Mouse (Mus musculus): ENCODE data around the gene Rnf213. TPM values are rescaled to one million over a fixed set of nuclear protein-coding genes. Genes with fewer than 3 reads are reported as not detected.
A peak's percentile ranks its signal among the peaks of the same experiment; 100 is the strongest.

The Rnf213 gene
- polyA plus RNA-seq, 1 experiment from 2014 or later = 2.0 TPM

GRCm38 (mm10) chr11:119509165-119509776 is 116.4 kb downstream of the Rnf213 start:
- Histone ChIP-seq H3K4me2 (no peak overlapping the region), H3K9me3 (no peaks in the 10 kb centered on the region), H3K4me1 (peaks cover 49% of the 10 kb centered on the region), H3K9ac (0 out of 2 replicates have a peak overlapping the region, but pooled peaks have one; percentile 7), H3K27me3 (no peaks in the 10 kb centered on the region), H3K27ac (peak overlapping the region; percentile 51), H3K36me3 (replicated peaks) (peaks cover 40% of the 10 kb centered on the region), H3K4me3 (replicated peaks) (no peak overlapping the region)
- 0 out of 2 replicates have a peak, but pooled peaks have one; percentile 21 for ATAC-seq (ENCODE audit: low FRiP score)
- WGBS = 46% methylated on average over 5 of the region's 5 CpGs

- H3K9me3 ChIP-seq = no peaks in the 10 kb centered on the region
- no peak overlapping the region for H3K4me2 ChIP-seq
- ATAC-seq (ENCODE audit: low FRiP score) = no peak
- H3K4me1 ChIP-seq = peaks cover 77% of the 10 kb centered on the region
- H3K27ac ChIP-seq = no peak overlapping the region
- 0 out of 2 replicates have a peak, but pooled peaks cover 5% of the 10 kb centered on the region for H3K27me3 ChIP-seq
- H3K9ac ChIP-seq = no peak overlapping the region
- WGBS = 57% methylated on average over 9 of the region's 9 CpGs
- H3K36me3 ChIP-seq (replicated peaks) = peaks cover 7% of the 10 kb centered on the region
- no peak overlapping the region for H3K4me3 ChIP-seq (replicated peaks)
Observed at GRCm38 (mm10) chr11:119513038-119513659, 120.2 kb downstream of the Rnf213 start.

- ATAC-seq (ENCODE audit: low FRiP score) = peak; percentile 12; the same call in 1 of the 2 replicates
- H3K4me2 ChIP-seq = peak overlapping the region; percentile 50
- 40% methylated on average over 16 of the region's 16 CpGs for WGBS
- 0 out of 2 replicates have a peak, but pooled peaks cover 5% of the 10 kb centered on the region for H3K27me3 ChIP-seq
- H3K27ac ChIP-seq = peak overlapping the region; percentile 94
- peaks cover 66% of the 10 kb centered on the region for H3K4me1 ChIP-seq
- H3K9ac ChIP-seq = peak overlapping the region; percentile 42
- no peaks in the 10 kb centered on the region for H3K9me3 ChIP-seq
- peak overlapping the region; percentile 21; the same call in 1 of the 2 replicates for H3K4me3 ChIP-seq (replicated peaks)
- no peaks in the 10 kb centered on the region for H3K36me3 ChIP-seq (replicated peaks)
Observed at GRCm38 (mm10) chr11:119514108-119514860, 121.4 kb downstream of the Rnf213 start.

GRCm38 (mm10) chr11:119514967-119515636 is 122.2 kb downstream of the Rnf213 start:
- H3K27me3 ChIP-seq = 0 out of 2 replicates have a peak, but pooled peaks cover 5% of the 10 kb centered on the region
- no peaks in the 10 kb centered on the region for H3K9me3 ChIP-seq
- peak overlapping the region; percentile 21 for H3K4me3 ChIP-seq (replicated peaks)
- ATAC-seq (ENCODE audit: low FRiP score) = peak; percentile 86
- WGBS = 1% methylated on average over 21 of the region's 21 CpGs
- H3K27ac ChIP-seq = peak overlapping the region; percentile 94
- H3K4me2 ChIP-seq = peak overlapping the region; percentile 50
- peaks cover 61% of the 10 kb centered on the region for H3K4me1 ChIP-seq
- H3K9ac ChIP-seq = peak overlapping the region; percentile 42
- no peaks in the 10 kb centered on the region for H3K36me3 ChIP-seq (replicated peaks)

- peak overlapping the region; percentile 50 for H3K4me2 ChIP-seq
- H3K4me1 ChIP-seq = peaks cover 55% of the 10 kb centered on the region
- no peaks in the 10 kb centered on the region for H3K9me3 ChIP-seq
- H3K36me3 ChIP-seq (replicated peaks) = no peaks in the 10 kb centered on the region
- 68% methylated on average over 16 of the region's 16 CpGs for WGBS
- H3K9ac ChIP-seq = peak overlapping the region; percentile 42; the same call in 1 of the 2 replicates
- no peak overlapping the region for H3K4me3 ChIP-seq (replicated peaks)
- H3K27me3 ChIP-seq = 0 out of 2 replicates have a peak, but pooled peaks cover 9% of the 10 kb centered on the region
- peak; percentile 40 for ATAC-seq (ENCODE audit: low FRiP score)
- peak overlapping the region; percentile 94 for H3K27ac ChIP-seq
Observed at GRCm38 (mm10) chr11:119515823-119516676, 123.2 kb downstream of the Rnf213 start.

GRCm38 (mm10) chr11:119516677-119517361 is 123.9 kb downstream of the Rnf213 start:
- H3K27ac ChIP-seq = peak overlapping the region; percentile 94
- peak; percentile 2; the same call in 1 of the 2 replicates for ATAC-seq (ENCODE audit: low FRiP score)

GRCm38 (mm10) chr11:119519387-119519786 is 126.5 kb downstream of the Rnf213 start:
- WGBS = 100% methylated on average over 1 of the region's 1 CpGs
- Histone ChIP-seq H3K9ac (no peak overlapping the region), H3K4me1 (peaks cover 31% of the 10 kb centered on the region), H3K4me2 (no peak overlapping the region), H3K27me3 (peaks cover 12% of the 10 kb centered on the region; the same call in 1 of the 2 replicates), H3K36me3 (replicated peaks) (no peaks in the 10 kb centered on the region), H3K27ac (no peak overlapping the region), H3K4me3 (replicated peaks) (no peak overlapping the region), H3K9me3 (no peaks in the 10 kb centered on the region)
- ATAC-seq (ENCODE audit: low FRiP score) = no peak

More at GRCm38 (mm10) chr11:119516677-119517361, 123.9 kb downstream of the Rnf213 start:
- peaks cover 51% of the 10 kb centered on the region for H3K4me1 ChIP-seq
- no peak overlapping the region for H3K4me3 ChIP-seq (replicated peaks)
- H3K9ac ChIP-seq = no peak overlapping the region; the same call in 1 of the 2 replicates
- no peaks in the 10 kb centered on the region for H3K9me3 ChIP-seq
- 64% methylated on average over 12 of the region's 12 CpGs for WGBS
- H3K27me3 ChIP-seq = 0 out of 2 replicates have a peak, but pooled peaks cover 9% of the 10 kb centered on the region
- no peaks in the 10 kb centered on the region for H3K36me3 ChIP-seq (replicated peaks)
- no peak overlapping the region for H3K4me2 ChIP-seq

GRCm38 (mm10) chr11:119520005-119520712 is 127.3 kb downstream of the Rnf213 start:
- peaks cover 27% of the 10 kb centered on the region for H3K4me1 ChIP-seq
- H3K27ac ChIP-seq = no peak overlapping the region
- no peak for ATAC-seq (ENCODE audit: low FRiP score)
- H3K4me2 ChIP-seq = no peak overlapping the region
- peaks cover 12% of the 10 kb centered on the region; the same call in 1 of the 2 replicates for H3K27me3 ChIP-seq
- no peaks in the 10 kb centered on the region for H3K9me3 ChIP-seq
- H3K4me3 ChIP-seq (replicated peaks) = no peak overlapping the region
- no peak overlapping the region for H3K9ac ChIP-seq
- 72% methylated on average over 5 of the region's 5 CpGs for whole genome bisulfite sequencing
- no peaks in the 10 kb centered on the region for H3K36me3 ChIP-seq (replicated peaks)

- Histone ChIP-seq H3K4me2 (no peak overlapping the region), H3K27me3 (peaks cover 11% of the 10 kb centered on the region; the same call in 1 of the 2 replicates), H3K4me1 (peaks cover 22% of the 10 kb centered on the region), H3K27ac (no peak overlapping the region), H3K9me3 (no peaks in the 10 kb centered on the region), H3K4me3 (replicated peaks) (no peak overlapping the region), H3K36me3 (replicated peaks) (no peaks in the 10 kb centered on the region), H3K9ac (no peak overlapping the region)
- no peak for ATAC-seq (ENCODE audit: low FRiP score)
Observed at GRCm38 (mm10) chr11:119520713-119521063, 127.8 kb downstream of the Rnf213 start.

GRCm38 (mm10) chr11:119521920-119522710 is 129.2 kb downstream of the Rnf213 start:
- Histone ChIP-seq H3K27me3 (peaks cover 8% of the 10 kb centered on the region; the same call in 1 of the 2 replicates), H3K9me3 (no peaks in the 10 kb centered on the region), H3K36me3 (replicated peaks) (no peaks in the 10 kb centered on the region), H3K4me2 (no peak overlapping the region), H3K4me3 (replicated peaks) (no peak overlapping the region), H3K27ac (no peak overlapping the region), H3K4me1 (peaks cover 8% of the 10 kb centered on the region), H3K9ac (no peak overlapping the region)
- no peak for ATAC-seq (ENCODE audit: low FRiP score)
- WGBS = 88% methylated on average over 6 of the region's 6 CpGs
